Mouse (Mus musculus) C2C12 (cell line): ENCODE data around the gene Usp46.

Experiments used
- CEBPB ChIP-seq: IDR thresholded peaks from one replicate; pipeline ENCODE4 v1.6.1; 2011; ENCODE audit warnings: low read depth, mild to moderate bottlenecking, control low read depth, moderate library complexity
- CTCF ChIP-seq: IDR thresholded peaks from one replicate; pipeline ENCODE4 v1.5.1; 2011; ENCODE audit not compliant: control insufficient read depth, insufficient read depth, insufficient read length
- FOSL1 ChIP-seq: IDR thresholded peaks from one replicate; pipeline ENCODE4 v1.8.0; 2011; ENCODE audit warnings: mild to moderate bottlenecking, low read length; ENCODE audit not compliant: poor library complexity, insufficient read depth, severe bottlenecking
- MAX ChIP-seq: IDR thresholded peaks from one replicate; pipeline ENCODE4 v1.6.1; 2011; ENCODE audit warnings: mild to moderate bottlenecking, control low read depth
- MYOD1 ChIP-seq: IDR thresholded peaks from one replicate; pipeline ENCODE4 v1.6.1; 2011; ENCODE audit warnings: low read depth; ENCODE audit not compliant: control insufficient read depth, insufficient read length
- MYOG ChIP-seq: IDR thresholded peaks from one replicate; pipeline ENCODE4 v1.6.1; 2011; ENCODE audit not compliant: control insufficient read depth, insufficient read length; ENCODE audit errors: extremely low read depth
- USF1 ChIP-seq: IDR thresholded peaks from one replicate; pipeline ENCODE4 v1.6.1; 2011; ENCODE audit warnings: low read depth, mild to moderate bottlenecking, control low read depth, moderate library complexity

GRCm38 (mm10) chr5:74051394-74052170 is 16.6 kb downstream of the Usp46 start:
- TF ChIP-seq MYOG (no peak), CTCF (no peak), MAX (no peak), USF1 (no peak), FOSL1 (no peak), MYOD1 (no peak), CEBPB (no peak)
